Mouse (Mus musculus) cerebellum, adult 2 months (tissue): ENCODE data around the gene Exosc8.

ENCODE experiments used
- CTCF ChIP-seq: fragments of 200-500 bp; IDR thresholded peaks from 2 replicates; pipeline ENCODE4 v1.5.1; 2011; ENCODE audit warnings: low read depth, mild to moderate bottlenecking, control low read depth, low read length, moderate library complexity, borderline replicate concordance; ENCODE audit not compliant: insufficient read depth
- POLR2A ChIP-seq: fragments of 200-500 bp; IDR thresholded peaks from 2 replicates; pipeline ENCODE4 v1.6.1; 2011; ENCODE audit warnings: low read length, control low read depth, borderline replicate concordance; ENCODE audit not compliant: insufficient read depth

DNA sequence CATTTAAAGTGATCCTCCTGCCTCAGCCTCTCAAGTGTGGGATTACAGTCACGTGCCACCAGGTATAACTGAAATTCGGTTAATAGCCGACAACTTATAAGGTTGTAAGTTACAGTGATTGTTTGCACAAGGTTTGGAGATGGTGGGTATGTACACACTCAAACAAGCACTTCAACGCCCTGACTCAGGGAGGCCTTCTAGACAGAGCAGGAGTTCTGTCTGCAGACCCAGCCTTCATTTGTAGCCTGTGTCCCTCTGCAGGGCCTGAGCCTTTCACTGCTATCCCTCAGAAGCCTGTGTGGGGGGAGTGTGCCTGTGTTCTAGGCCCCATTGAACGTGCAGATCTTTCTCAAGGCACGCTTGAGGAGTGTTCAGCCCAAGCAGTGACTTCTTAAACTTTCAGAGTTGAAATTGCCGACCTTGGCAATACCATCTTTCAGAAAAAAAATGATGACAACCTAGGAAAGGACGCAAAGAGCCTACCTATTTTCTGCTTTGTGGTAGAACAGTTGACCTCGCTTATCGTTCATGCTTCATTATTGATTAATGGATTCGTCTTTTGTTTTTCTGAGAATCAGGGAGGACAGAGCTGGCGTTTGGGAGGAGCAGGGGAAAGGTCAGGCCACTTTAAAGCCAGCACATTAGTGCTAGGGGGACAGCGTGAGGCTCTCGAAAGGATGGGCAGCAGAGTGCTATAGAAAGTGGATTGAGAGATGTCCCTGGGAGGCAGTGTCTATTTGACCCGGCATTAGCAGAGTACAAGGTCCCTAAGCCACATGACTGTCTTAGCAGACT, 25.3 kb upstream of the Exosc8 start:
- TF ChIP-seq CTCF = no peak
- no peak for TF ChIP-seq POLR2A
